Mouse (Mus musculus): Measurements from ENCODE around the gene Nfe2l1.

Gene Nfe2l1

DNA sequence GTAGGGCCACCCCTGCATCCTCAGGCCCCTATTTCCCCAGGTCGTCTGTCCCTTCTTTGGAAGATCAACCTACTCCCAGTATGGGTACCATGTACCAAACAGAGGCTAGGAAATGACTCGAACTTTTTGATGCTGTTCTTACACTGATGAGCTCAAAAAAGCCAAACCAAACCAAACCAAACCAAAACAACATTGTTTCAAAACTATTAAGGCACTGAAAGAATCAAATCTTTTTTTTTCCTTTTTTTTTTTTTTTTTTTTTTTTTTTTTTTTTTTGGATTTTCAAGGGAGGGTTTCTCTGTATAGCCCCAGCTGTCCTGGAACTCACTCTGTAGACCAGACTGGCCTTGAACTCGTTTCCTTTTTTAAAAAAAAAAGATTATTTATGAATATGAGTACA, 13.9 kb upstream of the Nfe2l1 start:
- no peak for DNase-seq

DNA sequence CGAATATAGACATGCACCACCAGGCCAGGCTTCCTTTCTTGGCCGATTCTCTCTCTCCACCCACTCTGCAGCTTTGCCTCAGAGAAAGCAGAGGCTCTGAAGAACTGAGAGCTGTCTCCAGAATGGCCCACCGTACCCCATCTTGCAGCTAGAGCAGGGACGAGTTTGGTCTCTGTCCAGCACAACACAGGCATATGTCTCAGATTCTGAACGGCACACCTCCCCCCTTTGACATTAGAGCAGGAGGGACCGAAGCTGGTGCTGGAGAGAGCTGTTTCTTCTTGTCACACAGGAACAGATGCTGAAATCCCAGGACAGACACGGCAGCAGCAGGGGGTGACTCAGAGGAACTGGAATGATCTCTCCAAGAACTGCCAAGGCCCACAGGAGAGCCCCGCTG, 10.5 kb upstream of the Nfe2l1 start:
- no peak for DNase-seq

DNA sequence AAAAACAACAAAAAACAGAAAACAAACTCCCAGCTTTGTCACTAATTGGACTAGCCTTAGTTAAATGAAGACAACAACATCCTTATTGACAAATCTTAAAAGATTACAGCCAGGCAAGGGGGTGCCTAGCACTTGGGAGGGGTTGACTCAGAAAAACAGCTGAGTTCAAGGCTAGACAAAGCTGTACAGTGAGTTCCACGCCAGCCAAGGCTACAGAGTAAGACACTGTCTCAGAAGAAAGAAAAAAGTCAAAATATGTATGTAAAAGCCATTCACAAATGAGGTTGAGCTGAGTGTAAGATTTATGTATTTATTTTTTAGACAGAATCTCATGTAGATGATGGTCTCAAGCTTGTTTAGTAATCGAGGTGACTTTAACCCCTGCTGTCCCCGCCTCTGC, 10.1 kb upstream of the Nfe2l1 start:
- no peak for DNase-seq

DNA sequence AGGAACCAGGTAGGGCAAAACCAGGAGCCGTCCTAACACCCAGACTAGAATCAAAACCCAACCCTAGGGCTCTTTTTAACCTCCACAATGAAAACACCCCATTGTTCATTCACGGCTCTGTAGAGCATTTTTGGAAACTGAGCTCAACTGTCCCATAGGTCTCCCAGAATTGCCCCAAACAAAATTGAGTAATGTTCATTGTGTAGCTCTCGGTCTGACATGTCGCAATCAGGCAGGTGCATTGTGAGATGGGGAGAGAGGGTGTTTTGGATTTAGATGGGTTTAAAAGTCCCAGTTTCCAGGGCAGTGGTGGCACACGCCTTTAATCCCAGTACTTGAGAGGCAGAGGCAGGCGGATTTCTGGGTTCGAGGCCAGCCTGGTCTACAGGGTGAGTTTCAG, 9.7 kb upstream of the Nfe2l1 start:
- DNase-seq = no peak

DNA sequence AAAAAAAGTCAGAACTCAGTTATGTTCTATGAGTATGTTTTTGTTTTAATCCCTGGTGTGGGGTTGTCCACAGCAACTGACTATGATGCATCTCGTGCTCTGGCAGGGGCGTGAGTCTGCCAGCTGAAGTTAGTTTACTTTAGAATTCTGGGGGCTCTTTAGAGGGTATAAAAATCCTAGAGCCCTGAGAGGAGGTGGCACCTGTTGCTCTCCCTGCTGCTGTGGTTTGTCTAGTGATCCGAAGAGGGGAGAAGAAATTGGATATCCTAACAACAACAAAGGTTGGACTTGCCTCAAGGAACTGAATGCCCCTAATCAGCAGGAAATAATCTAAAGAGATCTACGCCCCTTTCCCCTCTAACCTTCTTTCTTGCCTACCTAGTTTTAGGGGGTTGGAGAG, 8.6 kb upstream of the Nfe2l1 start:
- no peak for DNase-seq

DNA sequence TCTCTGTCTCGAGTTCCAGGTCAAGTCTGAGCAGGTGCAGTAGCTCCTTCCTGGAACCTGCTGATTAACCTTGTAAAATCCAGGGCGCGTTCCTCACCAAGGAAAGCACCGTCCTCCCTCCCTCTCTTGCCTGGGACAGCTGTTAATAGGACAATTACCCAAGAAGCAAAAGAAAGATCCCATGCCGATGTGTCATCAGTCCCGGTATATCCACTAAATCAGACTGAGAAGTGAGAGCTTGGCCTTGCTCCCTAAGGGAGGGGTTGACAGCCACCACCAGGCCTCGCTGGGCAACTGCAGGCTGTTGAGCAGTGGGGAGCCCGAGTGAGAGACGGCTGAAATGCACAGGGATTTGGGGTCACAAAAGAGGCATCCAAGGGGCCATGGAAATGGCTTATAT, 7.5 kb upstream of the Nfe2l1 start:
- DNase-seq = no peak

DNA sequence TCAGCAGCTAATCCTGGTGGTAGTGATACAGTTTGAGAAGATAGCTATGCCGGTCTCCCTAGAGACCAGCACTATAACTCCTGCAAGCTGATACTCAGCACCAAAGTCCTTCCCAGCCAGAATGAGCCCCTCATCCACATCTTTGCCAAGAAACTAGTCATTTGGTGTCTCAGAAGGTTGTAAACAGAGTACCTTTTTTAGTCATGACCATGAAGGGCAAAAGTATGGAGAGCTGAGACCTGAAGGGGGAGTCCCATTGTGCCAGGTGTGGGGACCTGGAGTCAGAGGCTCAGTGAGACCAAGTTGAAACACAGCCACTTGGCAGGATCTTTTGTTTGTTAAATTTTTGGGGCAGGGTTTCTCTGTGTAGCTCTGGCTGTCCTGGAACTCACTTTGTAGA, 4.4 kb upstream of the Nfe2l1 start:
- no peak for DNase-seq

DNA sequence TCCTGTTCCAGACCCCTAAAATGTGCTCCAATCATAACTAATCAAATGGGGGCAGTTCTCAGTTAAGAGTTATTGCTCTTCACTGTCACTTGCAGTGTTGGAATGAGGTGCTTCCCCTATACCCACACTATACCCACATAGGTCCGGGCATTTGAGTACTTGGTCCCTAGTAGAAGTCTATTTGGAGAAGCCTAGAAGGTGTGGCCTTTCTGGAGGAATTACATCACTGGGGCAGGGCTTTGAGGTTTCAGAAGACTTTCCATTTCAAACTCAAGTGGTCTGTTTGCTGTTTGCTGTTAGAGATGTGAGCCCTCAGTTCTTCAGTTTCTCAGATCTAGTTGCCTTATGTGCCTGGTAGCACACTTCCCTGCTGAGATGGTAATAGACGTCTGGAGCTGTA, 3.2 kb upstream of the Nfe2l1 start:
- DNase-seq = no peak

DNA sequence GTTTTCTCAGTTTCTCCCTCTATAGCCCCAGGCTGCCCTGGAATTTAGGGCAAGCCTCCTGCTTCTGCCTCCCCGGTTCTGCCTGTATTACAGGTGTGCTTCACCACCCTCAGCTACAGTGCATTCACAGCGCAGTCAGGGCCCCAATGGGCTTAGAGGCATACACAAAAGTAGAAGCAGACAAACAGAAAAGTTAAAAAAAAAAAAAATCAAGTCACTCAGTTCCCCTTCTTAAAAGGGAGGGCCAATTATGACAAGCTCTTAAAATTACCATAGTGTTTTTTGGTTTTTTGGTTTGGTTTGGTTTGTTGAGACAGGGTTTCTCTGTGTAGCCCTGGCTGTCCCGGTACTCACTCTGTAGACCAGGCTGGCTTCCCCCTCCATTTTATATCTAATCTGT, 2.8 kb upstream of the Nfe2l1 start:
- no peak for DNase-seq

DNA sequence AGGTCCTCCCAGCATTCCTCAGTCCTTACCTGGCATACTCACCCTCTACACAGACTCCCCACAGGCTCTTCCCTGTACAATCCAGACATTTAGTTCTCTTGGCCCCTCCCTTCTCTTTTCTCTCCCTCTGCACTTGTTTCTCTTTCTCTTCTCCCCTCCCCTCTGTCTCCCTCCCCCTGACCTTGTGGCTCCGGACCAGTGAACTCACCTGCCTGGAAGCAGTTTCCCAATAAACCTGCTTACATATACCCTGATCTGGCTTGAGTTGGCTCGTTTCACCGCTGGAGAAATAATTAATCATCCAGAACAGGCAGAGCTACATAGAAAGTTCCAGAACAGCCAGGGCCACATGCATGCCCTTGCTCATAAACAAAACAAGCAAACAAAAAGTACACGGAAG, 1.7 kb upstream of the Nfe2l1 start:
- peak; percentile 54 for DNase-seq

DNA sequence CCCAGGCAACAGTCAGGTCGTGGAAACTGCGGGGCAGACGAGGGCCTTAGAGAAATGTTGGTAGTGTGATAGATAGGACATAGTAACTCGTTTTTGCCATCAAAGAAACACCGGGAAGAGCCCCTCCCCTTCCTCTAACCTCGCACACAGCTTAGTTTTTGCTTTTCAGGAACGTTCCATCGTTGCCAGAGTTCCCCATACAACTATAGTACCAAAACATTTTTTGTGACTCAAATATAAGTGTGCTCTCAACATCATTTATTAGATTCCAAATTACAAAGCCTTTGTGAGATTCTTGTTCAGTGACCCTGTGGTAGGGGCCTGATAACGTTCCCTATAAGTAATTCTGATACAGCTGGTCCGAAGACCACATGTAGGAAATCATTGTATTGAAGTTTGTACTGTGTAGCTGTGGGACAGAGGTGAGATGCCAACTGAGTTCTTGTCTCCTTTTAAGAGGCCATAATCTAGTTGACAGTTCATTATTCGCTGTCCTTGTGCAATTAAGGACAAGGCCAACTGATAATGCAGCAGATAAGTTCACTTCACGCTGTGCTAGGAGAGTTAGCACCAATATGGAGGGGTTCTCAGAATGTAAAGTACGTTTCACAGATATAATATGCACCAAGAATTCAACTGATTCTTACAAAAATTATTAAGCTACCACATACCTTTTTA, 910 bp upstream of the Nfe2l1 start:
- DNase-seq = no peak

DNA sequence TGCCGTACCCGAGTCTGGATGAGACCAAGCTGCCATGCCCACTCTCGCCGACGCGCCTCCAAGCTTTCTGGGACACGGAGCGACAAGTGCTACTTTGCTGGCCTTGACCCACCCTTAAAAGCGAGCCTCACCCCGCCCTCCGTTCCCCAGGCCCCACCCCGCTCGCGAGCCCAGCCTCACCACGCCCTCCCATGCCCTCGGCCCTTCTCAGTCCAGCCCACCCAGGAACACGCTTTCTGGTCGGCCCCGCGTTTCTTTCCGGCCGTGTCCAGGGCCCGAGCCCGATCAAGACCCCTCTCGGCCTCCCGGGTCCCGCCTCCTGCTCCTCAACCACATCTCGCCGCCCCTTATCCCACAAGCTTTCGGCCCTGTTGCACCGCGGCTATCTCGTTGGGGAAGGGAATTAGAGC, 360 bp downstream of the Nfe2l1 start:
- DNase-seq = no peak

DNA sequence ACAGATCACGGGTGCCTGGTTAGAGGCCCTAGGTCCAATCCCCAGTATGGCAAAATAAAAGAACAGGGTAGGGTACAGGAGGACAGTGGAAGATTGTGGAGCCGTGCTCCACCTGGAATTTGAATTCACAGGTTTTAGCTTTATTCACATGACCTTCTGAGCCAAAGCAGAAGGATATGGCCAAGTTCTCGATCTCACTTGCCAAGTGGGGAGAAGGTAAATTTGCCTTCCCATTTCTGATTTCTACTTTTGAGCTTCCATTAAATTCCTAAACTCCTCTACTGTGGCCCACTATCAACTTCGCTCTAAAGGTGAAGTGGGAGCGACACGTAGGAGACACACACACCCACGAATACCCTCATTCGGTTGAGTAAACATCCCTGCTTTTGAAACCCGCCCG, 887 bp downstream of the Nfe2l1 start:
- no peak for DNase-seq

DNA sequence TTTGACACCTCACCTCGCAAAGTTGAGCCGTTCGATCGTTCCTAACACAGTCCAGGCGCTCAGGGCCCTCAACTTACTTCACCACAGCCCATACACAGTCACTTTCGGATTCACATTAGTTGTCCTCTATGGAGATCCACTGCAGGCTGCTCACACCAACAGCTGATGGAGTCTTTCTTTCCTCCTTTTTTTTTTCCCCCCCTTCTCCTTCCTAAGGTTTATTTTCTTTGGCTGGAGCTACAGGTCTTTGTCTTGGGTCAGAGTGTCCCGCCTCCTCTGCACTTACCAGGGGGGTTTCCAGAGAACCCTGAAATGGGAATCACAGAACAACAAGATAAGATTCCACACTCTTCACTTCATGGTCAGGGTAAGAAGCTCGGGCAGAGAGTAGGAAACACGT, 1.9 kb downstream of the Nfe2l1 start:
- no peak for DNase-seq

DNA sequence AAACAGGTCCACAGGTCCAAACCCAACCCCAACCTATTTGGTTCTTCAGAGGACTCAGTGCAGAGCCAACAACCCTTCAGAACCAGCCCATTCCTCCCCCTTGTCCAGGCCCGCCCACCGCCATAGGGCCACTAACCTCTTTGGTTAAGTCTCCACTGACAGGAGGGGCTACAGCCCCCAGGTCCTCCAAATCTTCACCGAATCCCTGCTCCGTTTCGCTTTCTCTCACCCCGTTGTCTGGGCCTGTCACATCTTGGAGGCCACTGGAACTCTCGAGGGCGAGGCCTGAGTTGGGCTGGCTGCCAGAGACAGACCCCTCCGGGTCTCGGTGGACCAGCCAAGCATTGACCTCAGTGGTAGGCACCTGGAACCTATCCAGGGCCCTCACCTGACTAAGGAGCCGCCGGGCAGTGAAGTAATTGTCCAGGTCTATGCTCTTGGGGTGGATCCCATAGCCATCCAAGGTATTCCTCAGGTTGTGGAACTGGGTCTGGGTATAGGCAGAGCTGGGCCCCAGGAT, 2.6 kb downstream of the Nfe2l1 start:
- peak; percentile 72 for DNase-seq

DNA sequence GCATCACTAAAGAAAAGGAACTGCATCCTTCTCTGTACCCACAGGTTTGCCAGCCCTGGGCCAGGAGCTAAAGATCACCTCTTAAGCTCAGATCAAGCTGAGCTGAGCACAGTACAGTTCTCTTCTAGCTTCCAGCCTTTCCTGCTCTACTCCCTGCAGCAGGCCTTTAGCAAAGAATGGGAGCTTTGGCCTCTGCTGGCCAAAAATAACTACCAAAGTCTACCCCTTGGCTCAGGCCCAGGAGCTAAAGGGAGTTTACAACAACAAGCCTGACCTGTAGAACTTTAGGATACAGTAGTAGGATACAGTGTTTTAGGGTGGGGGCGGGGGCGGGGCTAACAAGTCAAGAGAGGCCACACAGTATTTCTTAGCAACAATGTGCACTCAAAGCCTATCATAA, 3.3 kb downstream of the Nfe2l1 start:
- DNase-seq = no peak

DNA sequence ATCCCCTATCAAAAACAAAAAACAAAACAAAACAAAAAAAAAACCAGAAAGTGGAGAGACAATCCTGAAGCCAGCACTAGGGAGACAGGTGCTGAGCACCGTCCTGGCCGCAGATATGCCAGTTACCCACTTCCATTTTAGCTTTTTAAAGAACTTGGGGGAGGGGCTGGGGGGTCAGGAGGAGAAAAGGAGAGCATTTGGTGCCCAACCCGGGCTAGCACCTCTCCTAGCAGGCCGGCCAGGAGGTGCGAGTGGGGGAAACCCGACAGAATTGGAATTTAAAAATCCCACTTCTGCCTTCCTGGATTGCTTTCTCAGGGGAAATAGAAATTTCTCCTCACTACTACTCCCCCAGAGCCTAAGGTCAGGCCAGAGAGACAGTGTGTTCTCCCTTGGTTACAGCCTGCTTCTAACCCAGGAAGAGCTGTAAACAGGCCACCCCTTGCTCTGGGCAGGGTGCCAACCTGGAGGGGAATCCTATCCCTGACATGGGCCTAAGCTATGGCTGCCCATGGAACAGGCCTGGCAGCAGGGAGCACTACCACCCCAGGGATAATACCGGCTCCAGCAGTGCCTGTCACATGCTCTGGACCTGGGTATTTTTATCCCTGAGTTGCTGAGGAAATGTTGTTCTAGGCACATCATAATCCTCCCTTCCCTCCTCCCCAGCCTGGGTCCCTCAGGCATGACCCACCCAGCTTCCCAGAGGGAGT, 4.8 kb downstream of the Nfe2l1 start:
- DNase-seq = peak; percentile 83

DNA sequence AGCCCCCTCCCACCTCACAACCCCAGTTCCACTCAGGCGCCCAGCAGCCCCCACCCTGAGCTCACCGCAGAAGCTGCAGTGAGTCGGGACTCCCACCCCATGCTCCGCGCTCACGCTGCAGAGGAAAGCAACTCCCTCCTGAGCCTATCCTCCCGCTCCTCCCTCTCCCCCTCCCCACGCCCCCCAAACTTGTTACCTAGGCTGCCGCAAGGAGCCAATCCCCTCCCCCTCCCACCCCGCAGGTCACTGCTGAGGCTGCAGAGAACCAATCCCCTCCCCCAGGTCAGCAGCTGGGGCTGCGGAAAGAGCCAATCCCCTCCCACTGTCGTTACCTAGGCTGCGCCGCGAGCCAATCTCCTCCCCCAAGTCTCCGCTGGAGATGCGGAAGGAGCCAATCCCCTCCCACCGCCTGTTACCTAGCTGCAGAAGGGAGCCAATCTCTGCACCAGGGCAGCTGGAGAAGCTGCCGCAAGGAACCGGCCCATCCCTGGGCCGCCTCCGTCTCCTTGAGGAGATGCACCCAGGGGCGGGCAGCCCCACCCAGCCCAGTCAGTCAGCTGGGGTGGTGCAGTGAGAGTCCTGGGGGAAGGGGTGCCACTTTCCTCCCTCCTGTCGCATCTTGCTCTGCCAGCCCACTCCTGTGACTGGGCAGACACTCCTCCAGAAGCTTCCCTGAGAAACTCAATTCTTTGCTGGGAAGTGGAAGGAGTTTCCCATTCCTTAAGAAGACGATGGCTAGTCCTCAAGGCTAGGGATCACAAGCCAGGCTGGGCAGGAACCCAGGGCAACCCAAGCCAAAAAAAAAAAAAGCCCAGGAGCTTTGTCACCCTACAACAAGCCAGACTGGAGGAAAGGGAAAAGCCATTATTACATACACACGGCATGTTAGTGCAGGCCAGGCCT, 5.6 kb downstream of the Nfe2l1 start:
- DNase-seq = peak; percentile 93

DNA sequence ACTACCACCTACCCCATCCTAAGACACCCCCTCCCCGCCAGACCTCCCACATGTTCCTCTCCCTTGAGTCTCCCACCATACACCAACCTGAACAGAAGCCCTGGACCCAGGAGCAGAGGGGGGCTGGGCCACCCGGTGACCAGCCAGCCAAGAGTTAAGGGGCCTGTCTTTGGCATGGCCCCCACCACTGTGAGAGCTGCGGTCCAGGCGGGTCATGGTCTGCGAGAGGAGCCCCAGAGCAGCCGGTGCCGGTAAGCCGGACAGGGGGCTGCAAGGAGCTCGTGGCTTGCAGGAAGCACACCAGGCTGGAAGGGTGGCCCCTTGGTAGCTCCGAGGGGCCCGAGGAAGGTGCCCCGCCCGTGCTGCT, 6.3 kb downstream of the Nfe2l1 start:
- DNase-seq = peak; percentile 77

DNA sequence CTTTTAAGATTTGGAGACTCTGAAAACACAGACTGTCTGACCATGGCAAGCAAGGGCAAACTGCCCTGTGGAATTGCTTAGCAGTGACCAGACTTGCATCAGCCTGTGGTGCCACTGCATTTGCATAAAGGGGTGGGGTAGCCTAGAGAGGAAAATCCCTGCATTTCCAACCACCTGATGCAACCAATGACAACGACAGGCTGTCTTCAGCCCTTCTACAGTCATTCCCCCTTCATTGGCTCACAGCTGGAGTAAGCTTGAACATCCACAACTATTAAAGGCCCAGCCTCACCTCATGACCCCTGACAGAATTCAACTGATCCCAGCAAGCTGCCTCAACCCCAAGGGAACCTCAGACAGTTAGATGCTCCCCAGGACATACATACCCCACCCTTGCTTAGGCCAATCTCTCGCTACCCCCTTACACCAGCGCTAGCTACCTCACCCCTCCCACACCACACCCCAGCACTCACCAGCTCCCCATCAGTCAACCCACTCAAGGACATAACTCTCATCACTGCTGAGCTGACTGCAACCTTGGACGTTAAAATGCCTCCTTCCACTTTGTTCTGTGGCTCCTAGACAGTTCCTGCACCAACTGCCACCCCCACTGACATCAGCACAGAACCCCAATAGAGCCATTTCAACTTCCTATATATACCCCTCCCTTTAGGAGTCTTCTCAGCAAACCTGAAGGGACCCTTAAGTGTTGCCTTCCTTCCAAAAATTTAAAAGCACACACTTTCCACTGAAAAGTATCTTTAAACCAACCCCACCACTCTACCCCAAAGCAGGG, 6.9 kb downstream of the Nfe2l1 start:
- DNase-seq = peak; percentile 49

DNA sequence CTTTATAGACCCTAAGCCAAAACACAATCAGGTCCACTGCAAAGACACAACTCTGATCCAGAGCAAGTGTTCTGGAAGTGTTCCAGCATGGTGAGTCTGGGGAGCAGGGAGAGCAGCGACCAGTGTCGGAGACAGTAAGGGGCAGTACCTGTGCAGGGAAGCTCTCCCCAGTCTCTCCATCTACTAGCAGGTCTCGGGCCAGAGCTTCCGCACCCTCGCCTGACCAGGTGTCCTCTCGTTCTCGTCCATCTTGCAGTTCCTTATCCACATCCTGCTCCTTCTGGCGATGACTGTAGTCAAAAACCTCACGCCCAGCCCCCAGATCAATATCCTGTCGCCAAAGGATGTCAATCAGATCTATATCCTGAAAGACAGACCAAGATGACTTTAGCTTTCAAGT, 7.8 kb downstream of the Nfe2l1 start:
- DNase-seq = no peak

DNA sequence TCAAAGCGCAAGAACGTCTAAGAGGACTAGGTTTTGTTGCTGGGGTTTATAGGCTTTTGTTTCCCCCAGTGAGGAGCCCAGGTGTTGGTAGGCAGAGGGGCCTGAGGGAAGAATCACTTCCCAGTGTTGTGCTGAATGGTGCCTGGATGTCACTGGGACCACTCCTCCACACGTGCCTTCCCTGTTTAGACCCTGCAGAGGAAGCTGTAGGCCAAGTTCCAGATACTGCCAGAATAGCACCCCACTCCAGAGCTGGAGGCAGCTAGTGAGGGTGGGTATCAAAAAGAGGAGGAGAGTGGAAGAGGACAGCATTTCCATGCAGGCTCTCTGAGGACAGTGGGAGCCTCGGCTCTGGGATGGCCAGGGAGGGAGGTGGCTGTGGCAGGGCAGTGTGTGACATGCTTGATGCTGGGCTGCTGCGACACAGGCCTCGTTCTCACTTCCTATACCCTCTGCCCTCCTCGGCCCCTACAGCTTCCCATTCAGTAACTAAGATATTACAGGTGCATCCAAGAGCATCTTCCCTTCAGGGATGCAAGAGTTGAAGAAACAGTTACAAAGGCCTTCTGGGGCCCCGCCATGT, 11.5 kb downstream of the Nfe2l1 start:
- no peak for DNase-seq

DNA sequence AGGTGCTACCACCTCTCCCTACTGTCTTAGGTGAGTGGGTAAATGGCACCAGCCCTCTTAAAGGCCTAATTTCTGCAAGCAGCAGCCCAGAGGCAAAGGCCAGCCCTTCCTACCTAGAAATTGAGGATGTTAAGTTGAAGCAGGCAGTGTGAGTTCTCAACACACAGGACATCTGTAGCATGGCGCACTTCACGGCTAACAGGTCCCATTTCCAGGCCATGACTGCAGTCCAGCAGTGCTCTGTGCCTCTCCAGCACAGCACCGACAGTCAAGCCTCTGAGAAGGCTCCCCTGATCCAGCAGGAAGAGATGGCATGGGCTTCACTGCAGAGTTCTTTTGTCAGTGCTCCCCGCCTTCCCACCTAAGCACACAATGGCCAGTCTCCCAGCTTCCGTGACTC, 12.8 kb downstream of the Nfe2l1 start:
- DNase-seq = no peak
